Mouse (Mus musculus) bone marrow, adult 2 months (tissue): ENCODE results near the gene Cabin1.

Experiments used
- CTCF ChIP-seq: fragments of 200-500 bp; IDR thresholded peaks from 2 replicates; pipeline ENCODE4 v1.5.1; 2011; ENCODE audit warnings: low read length, control low read depth; ENCODE audit not compliant: control insufficient read depth, insufficient read depth
- POLR2A ChIP-seq: fragments of 200-500 bp; IDR thresholded peaks from 2 replicates; pipeline ENCODE4 v1.6.1; 2011; ENCODE audit warnings: low read depth, mild to moderate bottlenecking, control low read depth, low read length, borderline replicate concordance; ENCODE audit not compliant: control insufficient read depth

GRCm38 (mm10) chr10:75649406-75649995, 114.6 kb downstream of the Cabin1 start:
- TF ChIP-seq POLR2A = no peak
- TF ChIP-seq CTCF = no peak
